Mouse (Mus musculus) forebrain, embryonic 12.5 days (tissue): ENCODE measurements at regions not wholly inside any gene's neighbourhood (a gene's known extent, or its start where the extent isn't known, plus 50 kb on each side); places are given as distances from the start of the nearest gene placed in this dataset.

ENCODE experiments used
- ATAC-seq: fragments of 200-750 bp; cut with Nextera tagmentation; 2 replicates; pipeline ENCODE4 v1.8.0; 2017; ENCODE audit warnings: moderate TSS enrichment; ENCODE audit not compliant: low FRiP score
- H3K27ac ChIP-seq: fragments of 300-500 bp; sonication (generic); 2 replicates; pipeline ENCODE4 v1.5.1; 2016; ENCODE audit warnings: mild to moderate bottlenecking
- H3K27me3 ChIP-seq: fragments of 300-500 bp; sonication (generic); 2 replicates; pipeline ENCODE4 v1.6.1; 2016; ENCODE audit warnings: mild to moderate bottlenecking
- H3K36me3 ChIP-seq: fragments of 300-500 bp; sonication (generic); replicated peaks from 2 replicates; pipeline ENCODE4 v1.6.1; 2016; ENCODE audit warnings: mild to moderate bottlenecking
- H3K4me1 ChIP-seq: fragments of 300-500 bp; sonication (generic); 2 replicates; pipeline ENCODE4 v1.6.1; 2016
- H3K4me2 ChIP-seq: fragments of 300-500 bp; sonication (generic); 2 replicates; pipeline ENCODE4 v1.6.1; 2016; ENCODE audit warnings: mild to moderate bottlenecking, moderate library complexity
- H3K4me3 ChIP-seq: fragments of 300-500 bp; sonication (generic); replicated peaks from 2 replicates; pipeline ENCODE4 v1.5.1; 2016; ENCODE audit warnings: mild to moderate bottlenecking
- H3K9ac ChIP-seq: fragments of 300-500 bp; sonication (generic); 2 replicates; pipeline ENCODE4 v1.6.1; 2016; ENCODE audit warnings: mild to moderate bottlenecking
- H3K9me3 ChIP-seq: fragments of 300-500 bp; sonication (generic); 2 replicates; pipeline ENCODE4 v1.6.1; 2016
- WGBS: fragments of 180-500 bp; shearing (Covaris S2); methylation state at CpG from one replicate; pipeline ENCODE4 v1.1.7; 2016; 5-methylcytosine and 5-hydroxymethylcytosine counted together

DNA sequence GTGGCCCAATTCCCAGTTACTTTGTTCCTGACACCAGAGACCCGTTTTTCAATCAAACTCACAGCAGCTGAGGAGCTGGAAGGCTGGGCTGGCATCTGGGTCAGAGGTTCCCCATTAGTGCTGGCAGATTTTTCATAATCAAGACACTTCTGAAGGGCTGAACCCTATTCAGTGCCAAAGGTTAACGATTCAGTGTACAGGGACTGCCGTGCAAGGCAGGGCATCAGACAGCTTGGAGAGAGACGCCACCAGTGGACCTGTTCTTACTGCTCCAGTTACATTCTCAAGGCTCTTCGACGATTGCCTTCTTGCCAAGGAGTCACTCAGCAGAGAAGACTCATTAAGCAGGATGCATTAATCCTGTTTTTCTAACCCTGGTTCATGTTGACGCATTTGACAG, 285.5 kb upstream of the Apob start:
- Histone ChIP-seq H3K36me3 (no peaks in the 10 kb centered on the region), H3K27me3 (no peaks in the 10 kb centered on the region), H3K9me3 (no peaks in the 10 kb centered on the region), H3K27ac (no peak overlapping the region), H3K4me2 (no peak overlapping the region), H3K9ac (no peak overlapping the region), H3K4me3 (no peak overlapping the region), H3K4me1 (no peaks in the 10 kb centered on the region; the same call in 1 of the 2 replicates)
- ATAC-seq = no peak
- 37% methylated on average over 7 of the region's 7 CpGs for WGBS

- Histone ChIP-seq H3K4me3 (no peak overlapping the region), H3K4me1 (peaks cover 9% of the 10 kb centered on the region; the same call in 1 of the 2 replicates), H3K36me3 (no peaks in the 10 kb centered on the region), H3K27me3 (no peaks in the 10 kb centered on the region), H3K4me2 (no peak overlapping the region), H3K9me3 (no peaks in the 10 kb centered on the region), H3K27ac (no peak overlapping the region), H3K9ac (no peak overlapping the region)
- peak; percentile 77 for ATAC-seq
- WGBS = 29% methylated on average over 8 of the region's 8 CpGs
These were observed 279.0 kb upstream of the Apob start for GRCm38 (mm10) chr12:7698324-7698944.

DNA sequence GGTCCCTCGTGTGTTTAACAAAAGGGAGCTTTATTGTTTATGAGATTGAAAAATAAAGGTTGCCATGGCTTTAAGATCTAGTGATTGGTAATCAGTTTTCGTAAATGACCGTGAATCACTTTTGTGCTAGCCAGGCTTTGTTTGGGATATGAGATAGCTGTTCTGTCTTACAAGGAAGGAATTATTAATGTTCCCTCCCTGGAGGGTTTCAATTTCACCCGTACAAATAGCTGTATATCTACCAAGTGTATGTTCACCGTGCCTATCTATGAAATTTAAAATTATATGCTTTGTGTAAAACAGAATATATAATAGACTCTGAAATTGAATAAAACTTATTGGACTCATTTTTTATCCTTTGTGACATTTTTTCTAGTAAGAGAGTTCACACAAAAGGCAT, 268.3 kb upstream of the Apob start:
- no peaks in the 10 kb centered on the region for H3K36me3 ChIP-seq
- no peak overlapping the region for H3K4me2 ChIP-seq
- H3K9me3 ChIP-seq = no peaks in the 10 kb centered on the region
- H3K4me3 ChIP-seq = no peak overlapping the region
- no peak overlapping the region for H3K9ac ChIP-seq
- H3K4me1 ChIP-seq = no peaks in the 10 kb centered on the region; the same call in 1 of the 2 replicates
- H3K27me3 ChIP-seq = no peaks in the 10 kb centered on the region
- WGBS = 57% methylated on average over 5 of the region's 5 CpGs
- H3K27ac ChIP-seq = no peak overlapping the region
- ATAC-seq = no peak

- WGBS = 77% methylated on average over 2 of the region's 2 CpGs
- no peaks in the 10 kb centered on the region for H3K9me3 ChIP-seq
- H3K36me3 ChIP-seq = no peaks in the 10 kb centered on the region
- no peaks in the 10 kb centered on the region; the same call in 1 of the 2 replicates for H3K4me1 ChIP-seq
- no peak overlapping the region for H3K4me2 ChIP-seq
- H3K4me3 ChIP-seq = no peak overlapping the region
- H3K27me3 ChIP-seq = no peaks in the 10 kb centered on the region
- no peak overlapping the region for H3K27ac ChIP-seq
- ATAC-seq = no peak
- no peak overlapping the region for H3K9ac ChIP-seq
These were observed 267.6 kb upstream of the Apob start for GRCm38 (mm10) chr12:7709872-7710271.

- Histone ChIP-seq H3K36me3 (no peaks in the 10 kb centered on the region), H3K4me2 (no peak overlapping the region), H3K4me3 (no peak overlapping the region), H3K4me1 (no peaks in the 10 kb centered on the region), H3K27ac (no peak overlapping the region), H3K9me3 (no peaks in the 10 kb centered on the region), H3K27me3 (no peaks in the 10 kb centered on the region), H3K9ac (no peak overlapping the region)
- 93% methylated on average over 4 of the region's 4 CpGs for WGBS
- no peak for ATAC-seq
These were observed 262.4 kb upstream of the Apob start for GRCm38 (mm10) chr12:7715091-7715490.

- Histone ChIP-seq H3K4me1 (no peaks in the 10 kb centered on the region), H3K4me3 (no peak overlapping the region), H3K9ac (no peak overlapping the region), H3K4me2 (no peak overlapping the region), H3K27me3 (no peaks in the 10 kb centered on the region), H3K27ac (no peak overlapping the region), H3K9me3 (no peaks in the 10 kb centered on the region), H3K36me3 (no peaks in the 10 kb centered on the region)
- WGBS = 84% methylated on average over 2 of the region's 2 CpGs
- ATAC-seq = no peak
These were observed 258.9 kb upstream of the Apob start for GRCm38 (mm10) chr12:7718556-7718955.

DNA sequence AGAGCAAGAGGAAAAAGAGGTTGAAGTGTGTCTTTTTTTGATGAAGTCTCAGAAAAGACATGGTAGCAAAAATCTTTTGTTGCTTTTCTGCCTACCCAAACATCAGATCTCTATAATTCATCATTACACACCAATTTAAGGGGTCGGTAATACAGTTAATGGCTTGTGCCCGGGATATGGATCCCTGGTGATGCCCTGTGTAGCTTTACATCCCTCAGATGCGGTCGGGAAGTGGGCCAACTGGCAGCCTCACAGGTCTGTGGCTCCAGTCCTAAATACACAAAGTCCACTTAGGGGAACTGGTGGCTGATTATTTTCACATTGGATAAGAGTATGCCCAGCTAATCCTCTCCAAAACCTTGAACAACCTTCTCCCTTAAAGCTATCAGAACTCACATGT, 258.4 kb upstream of the Apob start:
- Histone ChIP-seq H3K4me3 (no peak overlapping the region), H3K4me1 (no peaks in the 10 kb centered on the region), H3K27me3 (no peaks in the 10 kb centered on the region), H3K27ac (no peak overlapping the region), H3K9me3 (no peaks in the 10 kb centered on the region), H3K9ac (no peak overlapping the region), H3K4me2 (no peak overlapping the region), H3K36me3 (no peaks in the 10 kb centered on the region)
- ATAC-seq = no peak
- WGBS = 87% methylated on average over 4 of the region's 4 CpGs

DNA sequence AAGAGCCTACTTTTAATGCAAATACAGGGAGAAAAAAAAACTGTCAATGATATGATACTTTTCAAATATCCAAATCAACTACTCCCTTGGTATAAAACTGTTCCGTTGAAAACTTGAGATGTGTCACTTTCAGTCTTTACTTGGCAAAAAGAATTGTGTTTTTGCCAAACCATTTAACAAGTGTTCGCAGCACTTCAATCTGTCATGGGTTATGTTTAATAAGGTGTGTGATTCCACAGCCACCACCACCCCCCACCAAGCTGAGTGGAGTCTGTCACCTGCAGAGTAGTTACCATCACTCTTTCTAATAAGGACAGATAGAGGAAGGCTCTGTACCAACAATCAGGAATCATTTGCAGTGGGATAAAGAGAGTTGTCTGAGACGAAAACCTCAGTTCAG, 252.5 kb upstream of the Apob start:
- Histone ChIP-seq H3K4me2 (no peak overlapping the region), H3K27ac (no peak overlapping the region), H3K4me3 (no peak overlapping the region), H3K27me3 (no peaks in the 10 kb centered on the region), H3K36me3 (no peaks in the 10 kb centered on the region), H3K4me1 (no peaks in the 10 kb centered on the region), H3K9ac (no peak overlapping the region), H3K9me3 (no peaks in the 10 kb centered on the region)
- WGBS = 86% methylated on average over 3 of the region's 3 CpGs
- no peak for ATAC-seq

DNA sequence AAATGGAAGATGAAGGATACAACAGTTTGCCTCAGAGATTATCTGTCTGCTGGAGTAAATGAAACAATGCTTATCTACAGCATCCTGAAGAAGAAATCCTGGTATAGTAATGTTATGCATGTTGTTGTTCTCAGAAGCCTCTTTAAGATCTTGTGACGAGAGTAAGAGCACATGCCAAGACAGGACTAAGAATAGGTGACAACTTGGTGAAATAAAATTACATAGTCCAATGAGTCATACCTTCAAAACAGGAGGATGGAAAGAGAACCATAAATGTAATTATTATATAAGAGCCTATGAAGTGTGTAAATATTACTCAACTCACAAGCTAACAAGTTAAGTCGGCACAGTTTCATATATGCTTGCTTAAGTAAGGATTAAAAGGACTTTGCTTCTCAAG, 239.4 kb upstream of the Apob start:
- no peak for ATAC-seq
- Histone ChIP-seq H3K27me3 (no peaks in the 10 kb centered on the region), H3K4me2 (no peak overlapping the region), H3K9ac (no peak overlapping the region), H3K9me3 (no peaks in the 10 kb centered on the region), H3K4me1 (no peaks in the 10 kb centered on the region), H3K36me3 (no peaks in the 10 kb centered on the region), H3K27ac (no peak overlapping the region), H3K4me3 (no peak overlapping the region)
- WGBS = 88% methylated on average over 2 of the region's 2 CpGs

- Histone ChIP-seq H3K4me1 (no peaks in the 10 kb centered on the region), H3K36me3 (no peaks in the 10 kb centered on the region), H3K4me2 (no peak overlapping the region), H3K27me3 (no peaks in the 10 kb centered on the region), H3K27ac (no peak overlapping the region), H3K9me3 (no peaks in the 10 kb centered on the region), H3K9ac (no peak overlapping the region), H3K4me3 (no peak overlapping the region)
- WGBS = 69% methylated on average over 3 of the region's 3 CpGs
- ATAC-seq = no peak
These were observed 238.7 kb upstream of the Apob start for GRCm38 (mm10) chr12:7738629-7739351.

DNA sequence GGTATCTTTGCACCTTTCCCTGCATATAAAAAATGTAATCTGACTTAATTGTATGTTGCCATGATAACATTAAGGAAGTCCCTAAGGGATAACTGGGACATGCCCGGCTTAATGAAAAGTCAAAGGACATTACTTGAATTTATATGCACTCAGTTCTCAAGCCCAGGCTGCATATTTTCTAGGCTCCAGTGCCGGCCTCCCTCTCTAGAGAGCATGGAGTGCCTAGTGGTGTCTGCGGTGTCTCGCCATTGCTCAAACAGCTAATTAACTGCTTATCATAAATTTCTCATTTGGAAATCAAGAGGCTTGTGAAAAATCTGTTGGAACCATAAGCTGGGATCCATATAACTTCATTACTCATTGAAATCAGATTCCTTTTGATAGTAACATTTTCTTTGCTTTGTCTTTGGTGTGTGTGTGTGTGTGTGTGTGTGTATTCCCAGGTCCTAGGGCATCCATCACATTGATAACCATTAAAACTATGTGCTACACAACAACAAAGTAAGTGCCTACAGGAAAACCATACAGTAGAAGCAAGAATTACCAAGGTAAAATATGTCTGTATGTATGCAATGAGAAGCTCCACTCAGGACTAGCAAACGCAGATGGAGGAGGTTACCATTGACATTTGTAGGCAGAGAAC, 238.0 kb upstream of the Apob start:
- no peak overlapping the region for H3K4me3 ChIP-seq
- H3K27me3 ChIP-seq = no peaks in the 10 kb centered on the region
- ATAC-seq = 0 out of 2 replicates have a peak, but pooled peaks have one; percentile 46
- no peaks in the 10 kb centered on the region for H3K4me1 ChIP-seq
- no peak overlapping the region for H3K4me2 ChIP-seq
- no peaks in the 10 kb centered on the region for H3K9me3 ChIP-seq
- H3K9ac ChIP-seq = no peak overlapping the region
- H3K36me3 ChIP-seq = no peaks in the 10 kb centered on the region
- 83% methylated on average over 5 of the region's 5 CpGs for WGBS
- H3K27ac ChIP-seq = no peak overlapping the region

DNA sequence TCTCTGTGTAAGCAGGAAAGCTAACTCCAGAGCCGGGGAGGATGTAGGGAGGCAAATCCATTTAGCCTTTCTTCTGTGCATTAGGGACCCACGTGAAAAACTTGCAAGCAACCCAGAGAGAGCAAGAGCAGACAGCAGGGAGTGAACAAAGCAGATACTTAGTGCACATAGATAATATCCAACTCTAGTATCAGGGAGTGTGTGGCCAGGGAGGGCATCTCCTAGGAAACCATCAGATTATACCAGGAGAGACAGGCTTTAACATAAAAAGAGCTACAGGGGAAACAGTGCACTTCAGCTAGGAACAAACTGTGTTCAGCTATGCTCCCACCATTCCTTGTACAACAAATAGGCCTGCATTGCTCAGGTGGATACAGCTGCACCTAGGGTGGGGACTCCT, 230.7 kb upstream of the Apob start:
- Histone ChIP-seq H3K9me3 (no peaks in the 10 kb centered on the region), H3K4me2 (no peak overlapping the region), H3K4me3 (no peak overlapping the region), H3K9ac (no peak overlapping the region), H3K27me3 (no peaks in the 10 kb centered on the region), H3K27ac (no peak overlapping the region), H3K4me1 (peaks cover 14% of the 10 kb centered on the region; the same call in 1 of the 2 replicates), H3K36me3 (no peaks in the 10 kb centered on the region)
- 39% methylated on average over 2 of the region's 2 CpGs for WGBS
- no peak for ATAC-seq
